Mouse (Mus musculus): Measurements from ENCODE around the gene Limch1. TPM values are rescaled to one million over a fixed set of nuclear protein-coding genes. Genes with fewer than 3 reads are reported as not detected.

The Limch1 gene
- polyA plus RNA-seq, 1 experiment from 2014 or later, result 16.1 TPM

GRCm38 (mm10) chr5:66992401-66992800 lies 246.8 kb downstream of the Limch1 start:
- ATAC-seq (replicated peaks; ENCODE audit: low FRiP score, low TSS enrichment, low read depth) (no peak), DNase-seq (ENCODE audit: low spot score) (no peak)

GRCm38 (mm10) chr5:66993076-66993475 lies 247.4 kb downstream of the Limch1 start:
- Histone ChIP-seq H3K9ac (ENCODE audit: low read length) (no peak overlapping the region), H3K9me3 (ENCODE audit: control insufficient read depth, low read length) (no peaks in the 10 kb centered on the region), H3K4me2 (ENCODE audit: low read length) (no peak overlapping the region), H3K27ac (ENCODE audit: low read depth) (no peak overlapping the region), H3K27me3 (replicated peaks; ENCODE audit: control insufficient read depth, insufficient read depth, low read length) (no peaks in the 10 kb centered on the region), H3K36me3 (ENCODE audit: control insufficient read depth, insufficient read depth, low read length) (no peaks in the 10 kb centered on the region), H3K4me1 (replicated peaks; ENCODE audit: control insufficient read depth, insufficient read depth, low read length) (peaks cover 6% of the 10 kb centered on the region; the same call in 1 of the 2 replicates), H3K4me3 (ENCODE audit: low read depth, low read length) (no peak overlapping the region)
- DNase-seq (ENCODE audit: low spot score) (no peak), ATAC-seq (replicated peaks; ENCODE audit: low FRiP score, low TSS enrichment, low read depth) (no peak)
- 77% methylated on average over 11 of the region's 11 CpGs for WGBS

More at GRCm38 (mm10) chr5:66992401-66992800, 246.8 kb downstream of the Limch1 start:
- H3K4me2 ChIP-seq (ENCODE audit: low read length), result no peak overlapping the region
- H3K9me3 ChIP-seq (ENCODE audit: control insufficient read depth, low read length), result no peaks in the 10 kb centered on the region
- H3K27me3 ChIP-seq (replicated peaks; ENCODE audit: control insufficient read depth, insufficient read depth, low read length), result no peaks in the 10 kb centered on the region
- WGBS, result 87% methylated on average over 7 of the region's 7 CpGs
- no peaks in the 10 kb centered on the region for H3K36me3 ChIP-seq (ENCODE audit: control insufficient read depth, insufficient read depth, low read length)
- H3K27ac ChIP-seq (ENCODE audit: low read depth), result no peak overlapping the region
- H3K9ac ChIP-seq (ENCODE audit: low read length), result no peak overlapping the region
- peaks cover 6% of the 10 kb centered on the region; the same call in 1 of the 2 replicates for H3K4me1 ChIP-seq (replicated peaks; ENCODE audit: control insufficient read depth, insufficient read depth, low read length)
- H3K4me3 ChIP-seq (ENCODE audit: low read depth, low read length), result no peak overlapping the region

- Histone ChIP-seq H3K9me3 (ENCODE audit: control insufficient read depth, low read length) (no peaks in the 10 kb centered on the region), H3K27ac (ENCODE audit: low read depth) (no peak overlapping the region), H3K27me3 (replicated peaks; ENCODE audit: control insufficient read depth, insufficient read depth, low read length) (no peaks in the 10 kb centered on the region), H3K4me2 (ENCODE audit: low read length) (peak overlapping the region; percentile 55; the same call in 1 of the 2 replicates), H3K4me3 (ENCODE audit: low read depth, low read length) (no peak overlapping the region), H3K4me1 (replicated peaks; ENCODE audit: control insufficient read depth, insufficient read depth, low read length) (peaks cover 6% of the 10 kb centered on the region; the same call in 1 of the 2 replicates), H3K9ac (ENCODE audit: low read length) (no peak overlapping the region), H3K36me3 (ENCODE audit: control insufficient read depth, insufficient read depth, low read length) (no peaks in the 10 kb centered on the region)
- ATAC-seq (replicated peaks; ENCODE audit: low FRiP score, low TSS enrichment, low read depth), result no peak
- no peak for DNase-seq (ENCODE audit: low spot score)
- 25% methylated on average over 3 of the region's 3 CpGs for WGBS
These were observed 250.5 kb downstream of the Limch1 start for GRCm38 (mm10) chr5:66996124-66996523.

GRCm38 (mm10) chr5:66996886-66997599 lies 251.4 kb downstream of the Limch1 start:
- WGBS, result 3% methylated on average over 33 of the region's 33 CpGs
- ATAC-seq (replicated peaks; ENCODE audit: low FRiP score, low TSS enrichment, low read depth) (peak; percentile 73), DNase-seq (ENCODE audit: low spot score) (peak; percentile 95)
- no peaks in the 10 kb centered on the region for H3K36me3 ChIP-seq (ENCODE audit: control insufficient read depth, insufficient read depth, low read length)
- H3K4me2 ChIP-seq (ENCODE audit: low read length), result peak overlapping the region; percentile 55
- no peaks in the 10 kb centered on the region for H3K9me3 ChIP-seq (ENCODE audit: control insufficient read depth, low read length)
- peaks cover 6% of the 10 kb centered on the region; the same call in 1 of the 2 replicates for H3K4me1 ChIP-seq (replicated peaks; ENCODE audit: control insufficient read depth, insufficient read depth, low read length)
- peak overlapping the region; percentile 26 for H3K4me3 ChIP-seq (ENCODE audit: low read depth, low read length)
- H3K9ac ChIP-seq (ENCODE audit: low read length), result no peak overlapping the region
- H3K27me3 ChIP-seq (replicated peaks; ENCODE audit: control insufficient read depth, insufficient read depth, low read length), result no peaks in the 10 kb centered on the region
- H3K27ac ChIP-seq (ENCODE audit: low read depth), result no peak overlapping the region

GRCm38 (mm10) chr5:66997600-66997930 lies 251.9 kb downstream of the Limch1 start:
- DNase-seq (ENCODE audit: low spot score), result no peak
- no peak overlapping the region for H3K9ac ChIP-seq (ENCODE audit: low read length)

GRCm38 (mm10) chr5:66998341-66998740 lies 252.7 kb downstream of the Limch1 start:
- DNase-seq (ENCODE audit: low spot score) (no peak), ATAC-seq (replicated peaks; ENCODE audit: low FRiP score, low TSS enrichment, low read depth) (no peak)
- Histone ChIP-seq H3K4me1 (replicated peaks; ENCODE audit: control insufficient read depth, insufficient read depth, low read length) (peaks cover 6% of the 10 kb centered on the region; the same call in 1 of the 2 replicates), H3K27me3 (replicated peaks; ENCODE audit: control insufficient read depth, insufficient read depth, low read length) (no peaks in the 10 kb centered on the region), H3K9ac (ENCODE audit: low read length) (no peak overlapping the region), H3K36me3 (ENCODE audit: control insufficient read depth, insufficient read depth, low read length) (no peaks in the 10 kb centered on the region), H3K4me2 (ENCODE audit: low read length) (no peak overlapping the region), H3K27ac (ENCODE audit: low read depth) (no peak overlapping the region), H3K4me3 (ENCODE audit: low read depth, low read length) (no peak overlapping the region), H3K9me3 (ENCODE audit: control insufficient read depth, low read length) (no peaks in the 10 kb centered on the region)
- WGBS, result 61% methylated on average over 6 of the region's 6 CpGs

More at GRCm38 (mm10) chr5:66997600-66997930, 251.9 kb downstream of the Limch1 start:
- no peaks in the 10 kb centered on the region for H3K9me3 ChIP-seq (ENCODE audit: control insufficient read depth, low read length)
- WGBS, result 36% methylated on average over 7 of the region's 7 CpGs
- H3K27ac ChIP-seq (ENCODE audit: low read depth), result no peak overlapping the region
- H3K36me3 ChIP-seq (ENCODE audit: control insufficient read depth, insufficient read depth, low read length), result no peaks in the 10 kb centered on the region
- H3K4me3 ChIP-seq (ENCODE audit: low read depth, low read length), result peak overlapping the region; percentile 26; the same call in 1 of the 2 replicates
- no peak for ATAC-seq (replicated peaks; ENCODE audit: low FRiP score, low TSS enrichment, low read depth)
- peaks cover 6% of the 10 kb centered on the region; the same call in 1 of the 2 replicates for H3K4me1 ChIP-seq (replicated peaks; ENCODE audit: control insufficient read depth, insufficient read depth, low read length)
- H3K27me3 ChIP-seq (replicated peaks; ENCODE audit: control insufficient read depth, insufficient read depth, low read length), result no peaks in the 10 kb centered on the region
- H3K4me2 ChIP-seq (ENCODE audit: low read length), result peak overlapping the region; percentile 55

- Histone ChIP-seq H3K27me3 (replicated peaks; ENCODE audit: control insufficient read depth, insufficient read depth, low read length) (no peaks in the 10 kb centered on the region), H3K9ac (ENCODE audit: low read length) (no peak overlapping the region), H3K4me1 (replicated peaks; ENCODE audit: control insufficient read depth, insufficient read depth, low read length) (no peaks in the 10 kb centered on the region), H3K4me3 (ENCODE audit: low read depth, low read length) (no peak overlapping the region), H3K27ac (ENCODE audit: low read depth) (no peak overlapping the region), H3K4me2 (ENCODE audit: low read length) (no peak overlapping the region), H3K9me3 (ENCODE audit: control insufficient read depth, low read length) (no peaks in the 10 kb centered on the region), H3K36me3 (ENCODE audit: control insufficient read depth, insufficient read depth, low read length) (no peaks in the 10 kb centered on the region)
- ATAC-seq (replicated peaks; ENCODE audit: low FRiP score, low TSS enrichment, low read depth) (no peak), DNase-seq (ENCODE audit: low spot score) (peak; percentile 47)
- WGBS, result 88% methylated on average over 6 of the region's 6 CpGs
These were observed 256.7 kb downstream of the Limch1 start for GRCm38 (mm10) chr5:67002346-67002745.

GRCm38 (mm10) chr5:67004619-67005018 lies 259.0 kb downstream of the Limch1 start:
- DNase-seq (ENCODE audit: low spot score) (peak; percentile 36), ATAC-seq (replicated peaks; ENCODE audit: low FRiP score, low TSS enrichment, low read depth) (no peak)
- no peaks in the 10 kb centered on the region for H3K36me3 ChIP-seq (ENCODE audit: control insufficient read depth, insufficient read depth, low read length)
- no peak overlapping the region for H3K9ac ChIP-seq (ENCODE audit: low read length)
- no peak overlapping the region for H3K4me3 ChIP-seq (ENCODE audit: low read depth, low read length)
- WGBS, result 66% methylated on average over 11 of the region's 11 CpGs
- no peaks in the 10 kb centered on the region for H3K4me1 ChIP-seq (replicated peaks; ENCODE audit: control insufficient read depth, insufficient read depth, low read length)
- no peaks in the 10 kb centered on the region for H3K27me3 ChIP-seq (replicated peaks; ENCODE audit: control insufficient read depth, insufficient read depth, low read length)
- H3K27ac ChIP-seq (ENCODE audit: low read depth), result no peak overlapping the region
- no peak overlapping the region for H3K4me2 ChIP-seq (ENCODE audit: low read length)
- H3K9me3 ChIP-seq (ENCODE audit: control insufficient read depth, low read length), result no peaks in the 10 kb centered on the region
